Mouse (Mus musculus) bone marrow, adult 2 months (tissue): ENCODE data around the gene Zfp663. TPM values are rescaled to one million over a fixed set of nuclear protein-coding genes. Genes with fewer than 3 reads are reported as not detected.

Source experiments
- H3K27ac ChIP-seq: fragments of 200-500 bp; 2 replicates; pipeline ENCODE4 v1.5.1; 2012; ENCODE audit warnings: low read depth, mild to moderate bottlenecking, control low read depth, inconsistent platforms, low read length; ENCODE audit not compliant: control insufficient read depth, poor library complexity, insufficient read depth
- H3K4me1 ChIP-seq: fragments of 200-500 bp; 2 replicates; pipeline ENCODE4 v1.6.1; 2011; ENCODE audit warnings: low read length; ENCODE audit not compliant: control insufficient read depth, insufficient read depth
- H3K4me3 ChIP-seq: fragments of 200-500 bp; replicated peaks from 2 replicates; pipeline ENCODE3; 2011; ENCODE audit warnings: mild to moderate bottlenecking, low read depth, low read length, control low read depth; ENCODE audit not compliant: control insufficient read depth
- CTCF ChIP-seq: fragments of 200-500 bp; IDR thresholded peaks from 2 replicates; pipeline ENCODE4 v1.5.1; 2011; ENCODE audit warnings: low read length, control low read depth; ENCODE audit not compliant: control insufficient read depth, insufficient read depth
- POLR2A ChIP-seq: fragments of 200-500 bp; IDR thresholded peaks from 2 replicates; pipeline ENCODE4 v1.6.1; 2011; ENCODE audit warnings: low read depth, mild to moderate bottlenecking, control low read depth, low read length, borderline replicate concordance; ENCODE audit not compliant: control insufficient read depth
- WGBS: fragments of 180-500 bp; shearing (Covaris S2); methylation state at CpG from one replicate; pipeline ENCODE4 v1.1.7; 2018; 5-methylcytosine and 5-hydroxymethylcytosine counted together
- polyA plus RNA-seq: library from polyadenylated mRNA; stranded (reverse); fragments of >200 nt; gene quantifications from 2 replicates; pipeline ENCODE4 v1.2.4, GENCODE M21; 2011; ENCODE audit warnings: low replicate concordance; ENCODE audit not compliant: missing spikeins, insufficient read depth, insufficient read length

Gene Zfp663
- polyA plus RNA-seq, 1 experiment: not detected

GRCm38 (mm10) chr2:165321381-165321888 is 47.1 kb downstream of the Zfp663 start:
- TF ChIP-seq POLR2A: no peak
- peak; percentile 50 for TF ChIP-seq CTCF
- 29% methylated on average over 8 of the region's 8 CpGs for WGBS
- H3K4me3 ChIP-seq: peak overlapping the region; percentile 1
- H3K27ac ChIP-seq: peak overlapping the region; percentile 80
- peaks cover 21% of the 10 kb centered on the region for H3K4me1 ChIP-seq

- peak overlapping the region; percentile 29 for H3K4me3 ChIP-seq
- WGBS: 8% methylated on average over 12 of the region's 12 CpGs
- H3K4me1 ChIP-seq: peaks cover 21% of the 10 kb centered on the region
- peak overlapping the region; percentile 80 for H3K27ac ChIP-seq
- TF ChIP-seq CTCF (no peak), POLR2A (no peak)
Measured at GRCm38 (mm10) chr2:165320531-165321150, 47.9 kb downstream of the Zfp663 start.

- no peak for TF ChIP-seq POLR2A
- no peak for TF ChIP-seq CTCF
- H3K4me1 ChIP-seq: peaks cover 20% of the 10 kb centered on the region
- 14% methylated on average over 4 of the region's 4 CpGs for WGBS
- no peak overlapping the region; the same call in 1 of the 2 replicates for H3K27ac ChIP-seq
- no peak overlapping the region for H3K4me3 ChIP-seq
Measured at GRCm38 (mm10) chr2:165319503-165319902, 49.0 kb downstream of the Zfp663 start.

- Histone ChIP-seq H3K4me1 (peaks cover 20% of the 10 kb centered on the region), H3K27ac (peak overlapping the region; percentile 35), H3K4me3 (no peak overlapping the region)
- WGBS: 64% methylated on average over 7 of the region's 7 CpGs
- no peak for TF ChIP-seq CTCF
Measured at GRCm38 (mm10) chr2:165318941-165319340, 49.6 kb downstream of the Zfp663 start.

- Histone ChIP-seq H3K27ac (peak overlapping the region; percentile 50), H3K4me1 (peaks cover 18% of the 10 kb centered on the region), H3K4me3 (no peak overlapping the region)
- WGBS: 33% methylated on average over 16 of the region's 16 CpGs
- TF ChIP-seq CTCF: no peak
- no peak for TF ChIP-seq POLR2A
Measured at GRCm38 (mm10) chr2:165317621-165318263, 50.8 kb downstream of the Zfp663 start.

- Histone ChIP-seq H3K4me3 (no peak overlapping the region), H3K4me1 (peaks cover 16% of the 10 kb centered on the region), H3K27ac (no peak overlapping the region; the same call in 1 of the 2 replicates)
- WGBS: 49% methylated on average over 9 of the region's 9 CpGs
- TF ChIP-seq POLR2A (no peak), CTCF (no peak)
Measured at GRCm38 (mm10) chr2:165316837-165317473, 51.6 kb downstream of the Zfp663 start.

GRCm38 (mm10) chr2:165316204-165316603 is 52.3 kb downstream of the Zfp663 start:
- 78% methylated on average over 10 of the region's 10 CpGs for WGBS
- Histone ChIP-seq H3K27ac (no peak overlapping the region; the same call in 1 of the 2 replicates), H3K4me3 (no peak overlapping the region), H3K4me1 (peaks cover 14% of the 10 kb centered on the region)
- TF ChIP-seq POLR2A (no peak), CTCF (no peak)

- WGBS: 82% methylated on average over 8 of the region's 8 CpGs
- TF ChIP-seq POLR2A: no peak
- TF ChIP-seq CTCF: no peak
- H3K4me3 ChIP-seq: no peak overlapping the region
Measured at GRCm38 (mm10) chr2:165314197-165314596, 54.3 kb downstream of the Zfp663 start.

More at GRCm38 (mm10) chr2:165314197-165314596, 54.3 kb downstream of the Zfp663 start:
- no peak overlapping the region for H3K27ac ChIP-seq
- peaks cover 12% of the 10 kb centered on the region for H3K4me1 ChIP-seq
